Mouse (Mus musculus): Measurements from ENCODE around the gene Smim13. TPM values are rescaled to one million over a fixed set of nuclear protein-coding genes. Genes with fewer than 3 reads are reported as not detected.
"Not testable (repeated sequence)": the region's sequence is repeated elsewhere in the genome, so short reads cannot be mapped to it uniquely, and the experiment has no call there.

Gene Smim13
- total and polyA plus RNA-seq, 3 experiments, result 9.0 to 27.6 (median 23.0) TPM

- no peaks in the 10 kb centered on the region for H3K27me3 ChIP-seq (ENCODE audit: control insufficient read depth, insufficient read depth, low read length)
- no peak overlapping the region for H3K4me3 ChIP-seq
- no peak for DNase-seq
- H3K36me3 ChIP-seq (ENCODE audit: control insufficient read depth, insufficient read depth, low read length), result peaks cover 3% of the 10 kb centered on the region; the same call in 1 of the 2 replicates
- 67% methylated on average over 2 of the region's 2 CpGs for WGBS
- H3K79me2 ChIP-seq (replicated peaks; ENCODE audit: control insufficient read depth, insufficient read depth, low read length), result no peaks in the 10 kb centered on the region
- no peak for TF ChIP-seq POLR2A (IDR thresholded peaks at IDR 0.05; ENCODE audit: insufficient read depth, low read depth, low read length)
- no peak for TF ChIP-seq CTCF (IDR thresholded peaks at IDR 0.05)
- no peak for TF ChIP-seq EP300 (IDR thresholded peaks at IDR 0.05; ENCODE audit: insufficient read depth, low read depth, low read length)
- H3K27ac ChIP-seq, result no peak overlapping the region
- H3K4me1 ChIP-seq (ENCODE audit: control insufficient read depth, insufficient read depth, low read length), result no peaks in the 10 kb centered on the region; the same call in 1 of the 2 replicates
- intact Hi-C loops (cut with DNase I), result no loop called here
- no peak overlapping the region for H3K9ac ChIP-seq (ENCODE audit: low read depth, low read length)
Measured at GRCm38 (mm10) chr13:41241557-41241956, 8.1 kb upstream of the Smim13 start.

GRCm38 (mm10) chr13:41244306-41244830, 5.3 kb upstream of the Smim13 start:
- WGBS, result 18% methylated on average over 6 of the region's 6 CpGs
- peak; percentile 42 for TF ChIP-seq CTCF (IDR thresholded peaks at IDR 0.05)
- TF ChIP-seq EP300 (IDR thresholded peaks at IDR 0.05; ENCODE audit: insufficient read depth, low read depth, low read length), result no peak
- intact Hi-C loops (cut with DNase I), result no loop called here
- H3K4me1 ChIP-seq (ENCODE audit: control insufficient read depth, insufficient read depth, low read length), result no peaks in the 10 kb centered on the region; the same call in none of the 2 replicates
- no peaks in the 10 kb centered on the region for H3K79me2 ChIP-seq (replicated peaks; ENCODE audit: control insufficient read depth, insufficient read depth, low read length)
- no peak for DNase-seq
- no peak overlapping the region; the same call in 1 of the 2 replicates for H3K27ac ChIP-seq
- H3K36me3 ChIP-seq (ENCODE audit: control insufficient read depth, insufficient read depth, low read length), result peaks cover 3% of the 10 kb centered on the region; the same call in 1 of the 2 replicates
- H3K27me3 ChIP-seq (ENCODE audit: control insufficient read depth, insufficient read depth, low read length), result no peaks in the 10 kb centered on the region
- no peak overlapping the region for H3K4me3 ChIP-seq
- no peak overlapping the region for H3K9ac ChIP-seq (ENCODE audit: low read depth, low read length)

- DNase-seq, result no peak
- no peaks in the 10 kb centered on the region for H3K27me3 ChIP-seq (ENCODE audit: control insufficient read depth, insufficient read depth, low read length)
- peak overlapping the region; percentile 96 for H3K27ac ChIP-seq
- H3K4me1 ChIP-seq (ENCODE audit: control insufficient read depth, insufficient read depth, low read length), result no peaks in the 10 kb centered on the region; the same call in none of the 2 replicates
- no peak for TF ChIP-seq POLR2A (IDR thresholded peaks at IDR 0.05; ENCODE audit: insufficient read depth, low read depth, low read length)
- TF ChIP-seq EP300 (IDR thresholded peaks at IDR 0.05; ENCODE audit: insufficient read depth, low read depth, low read length), result no peak
- TF ChIP-seq CTCF (IDR thresholded peaks at IDR 0.05), result no peak
- peak overlapping the region; percentile 78 for H3K9ac ChIP-seq (ENCODE audit: low read depth, low read length)
- peaks cover 3% of the 10 kb centered on the region; the same call in 1 of the 2 replicates for H3K36me3 ChIP-seq (ENCODE audit: control insufficient read depth, insufficient read depth, low read length)
- H3K4me3 ChIP-seq, result peak overlapping the region; percentile 79
- no peaks in the 10 kb centered on the region for H3K79me2 ChIP-seq (replicated peaks; ENCODE audit: control insufficient read depth, insufficient read depth, low read length)
- intact Hi-C loops (cut with DNase I), result loop anchor here (1.0 kb wide), 1 partner anchor 233 kb away; the partner anchor contains the start of gene Tmem14c
- WGBS, result 33% methylated on average over 12 of the region's 12 CpGs
Measured at GRCm38 (mm10) chr13:41248751-41249520, 708 bp upstream of the Smim13 start.

GRCm38 (mm10) chr13:41250318-41250981, 806 bp downstream of the Smim13 start:
- Histone ChIP-seq H3K36me3 (ENCODE audit: control insufficient read depth, insufficient read depth, low read length) (no peaks in the 10 kb centered on the region), H3K79me2 (replicated peaks; ENCODE audit: control insufficient read depth, insufficient read depth, low read length) (no peaks in the 10 kb centered on the region), H3K27ac (peak overlapping the region; percentile 96), H3K27me3 (ENCODE audit: control insufficient read depth, insufficient read depth, low read length) (no peaks in the 10 kb centered on the region), H3K4me1 (ENCODE audit: control insufficient read depth, insufficient read depth, low read length) (no peaks in the 10 kb centered on the region; the same call in 1 of the 2 replicates), H3K9ac (ENCODE audit: low read depth, low read length) (peak overlapping the region; percentile 98), H3K4me3 (peak overlapping the region; percentile 79)
- intact Hi-C loops (cut with DNase I), result no loop called here
- no peak for DNase-seq
- TF ChIP-seq EP300 (IDR thresholded peaks at IDR 0.05; ENCODE audit: insufficient read depth, low read depth, low read length) (no peak), POLR2A (IDR thresholded peaks at IDR 0.05; ENCODE audit: insufficient read depth, low read depth, low read length) (no peak), CTCF (IDR thresholded peaks at IDR 0.05) (no peak; the same call in 1 of the 2 replicates)
- 2% methylated on average over 27 of the region's 27 CpGs for WGBS

- H3K79me2 ChIP-seq (replicated peaks; ENCODE audit: control insufficient read depth, insufficient read depth, low read length); H3K4me1 ChIP-seq (ENCODE audit: control insufficient read depth, insufficient read depth, low read length); H3K4me3 ChIP-seq; DNase-seq; intact Hi-C loops (cut with DNase I); H3K27ac ChIP-seq; H3K36me3 ChIP-seq (ENCODE audit: control insufficient read depth, insufficient read depth, low read length); H3K27me3 ChIP-seq (ENCODE audit: control insufficient read depth, insufficient read depth, low read length); H3K9ac ChIP-seq (ENCODE audit: low read depth, low read length): not testable (repeated sequence)
- 94% methylated on average over 5 of the region's 5 CpGs for WGBS
Measured at GRCm38 (mm10) chr13:41251232-41251631, 1.6 kb downstream of the Smim13 start.

GRCm38 (mm10) chr13:41251667-41252066, 2.0 kb downstream of the Smim13 start:
- Histone ChIP-seq H3K36me3 (ENCODE audit: control insufficient read depth, insufficient read depth, low read length) (no peaks in the 10 kb centered on the region), H3K9ac (ENCODE audit: low read depth, low read length) (no peak overlapping the region), H3K4me3 (no peak overlapping the region), H3K79me2 (replicated peaks; ENCODE audit: control insufficient read depth, insufficient read depth, low read length) (no peaks in the 10 kb centered on the region), H3K4me1 (ENCODE audit: control insufficient read depth, insufficient read depth, low read length) (no peaks in the 10 kb centered on the region; the same call in 1 of the 2 replicates), H3K27me3 (ENCODE audit: control insufficient read depth, insufficient read depth, low read length) (no peaks in the 10 kb centered on the region), H3K27ac (no peak overlapping the region)
- 72% methylated on average over 5 of the region's 5 CpGs for WGBS
- DNase-seq, result no peak
- TF ChIP-seq CTCF (IDR thresholded peaks at IDR 0.05) (no peak), EP300 (IDR thresholded peaks at IDR 0.05; ENCODE audit: insufficient read depth, low read depth, low read length) (no peak), POLR2A (IDR thresholded peaks at IDR 0.05; ENCODE audit: insufficient read depth, low read depth, low read length) (no peak)
- intact Hi-C loops (cut with DNase I), result no loop called here

Measured in heart, adult 2 months (tissue).